ENCODE assay signal across 8 mouse cellular contexts in the genomic region with DNA sequence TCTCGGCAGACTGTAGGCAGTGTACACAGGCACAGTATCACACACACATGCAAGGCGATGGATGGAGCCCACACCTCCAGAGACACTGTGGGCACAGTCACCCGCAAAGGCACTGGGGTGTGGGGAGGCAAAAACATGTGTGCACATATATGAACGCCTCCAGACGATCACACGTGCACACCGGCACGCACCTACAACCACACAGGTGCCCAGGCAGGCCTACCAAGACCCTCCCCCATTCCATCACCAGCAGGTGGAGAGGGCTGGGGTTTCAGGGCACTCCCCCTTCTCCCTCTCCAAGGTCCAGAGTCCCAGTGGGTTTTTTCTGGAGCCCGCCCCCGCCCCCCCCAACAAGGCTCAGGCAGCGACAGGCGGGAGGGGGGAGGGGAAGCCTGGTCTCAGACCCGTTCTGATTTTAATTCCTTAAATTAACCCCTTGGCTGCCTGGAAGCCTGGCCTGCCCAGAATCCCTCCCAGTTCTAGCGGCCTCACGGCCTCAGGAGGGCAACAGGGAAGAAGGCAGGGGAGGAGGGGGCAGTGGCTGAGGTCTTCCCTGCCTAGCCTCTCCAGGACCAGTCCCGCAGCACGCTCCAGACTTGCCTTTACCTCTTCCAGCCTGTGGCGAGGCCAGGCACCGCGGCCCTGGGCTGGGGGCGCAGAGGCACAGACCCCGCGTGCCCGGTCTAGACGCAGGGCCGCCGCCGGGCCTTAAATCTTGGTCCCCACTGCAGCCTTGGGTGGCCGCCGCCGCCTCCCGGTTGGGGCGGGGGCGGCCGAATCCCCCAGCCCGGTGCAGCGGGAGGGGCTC. TPM values are rescaled to one million over a fixed set of nuclear protein-coding genes. Genes with fewer than 3 reads are reported as not detected.
DNase-seq lines count a peak whose midpoint lies in the region; ATAC-seq and TF ChIP-seq lines count a peak whose summit lies in the region.

No protein-coding gene starts in this region.

- 1% methylated on average over 28 of the region's 37 CpGs for WGBS in lung, embryonic 16.5 days
- 2% methylated on average over 32 of the region's 37 CpGs for WGBS in hindbrain, embryonic 16.5 days
- 2% methylated on average over 28 of the region's 37 CpGs for WGBS in midbrain, postnatal 0 days

- peaks cover 20% of the 10 kb centered on the region for H3K27me3 ChIP-seq in lung, embryonic 16.5 days (ENCODE audit: control insufficient read depth, insufficient read depth, low read depth, low read length)
- H3K27me3 ChIP-seq in hindbrain, embryonic 16.5 days (replicated peaks; ENCODE audit: control insufficient read depth, insufficient read depth, low read length): no peaks in the 10 kb centered on the region
- no peaks in the 10 kb centered on the region for H3K27me3 ChIP-seq in midbrain, postnatal 0 days (ENCODE audit: insufficient read depth, low read length)

- peak overlapping the region; percentile 63 for H3K4me3 ChIP-seq in lung, embryonic 16.5 days (ENCODE audit: low read length)
- peak overlapping the region; percentile 87 for H3K4me3 ChIP-seq in hindbrain, embryonic 16.5 days (ENCODE audit: low read length)
- peak overlapping the region; percentile 75 for H3K4me3 ChIP-seq in midbrain, postnatal 0 days (ENCODE audit: low read depth, low read length)

- peak; percentile 8 for DNase-seq in adrenal gland, postnatal 14 days
- DNase-seq in adrenal gland, postnatal 4 days (ENCODE audit: low spot score in 2 of 2): no peak
- DNase-seq in lung, postnatal 36 days: no peak
- DNase-seq in midbrain, postnatal 0 days (ENCODE audit: low spot score): peak; percentile 36
- DNase-seq in adrenal gland, adult 8-10 months: no peak
- no peak for DNase-seq in kidney, adult 18-20 months

- no peaks in the 10 kb centered on the region for H3K36me3 ChIP-seq in lung, embryonic 16.5 days (ENCODE audit: control insufficient read depth, insufficient read depth, low read length)
- H3K36me3 ChIP-seq in hindbrain, embryonic 16.5 days (ENCODE audit: control insufficient read depth, insufficient read depth, low read length): no peaks in the 10 kb centered on the region
- H3K36me3 ChIP-seq in midbrain, postnatal 0 days (ENCODE audit: insufficient read depth, low read length): no peaks in the 10 kb centered on the region

- no peak for TF ChIP-seq CTCF in midbrain, postnatal 0 days (IDR thresholded peaks at IDR 0.05)

- peak overlapping the region; percentile 93 for H3K4me2 ChIP-seq in lung, embryonic 16.5 days (ENCODE audit: low read depth, low read length)
- H3K4me2 ChIP-seq in hindbrain, embryonic 16.5 days (ENCODE audit: low read length): peak overlapping the region; percentile 76
- peak overlapping the region; percentile 76 for H3K4me2 ChIP-seq in midbrain, postnatal 0 days (ENCODE audit: low read depth, low read length, poor library complexity, severe bottlenecking)

- peak; percentile 59 for ATAC-seq in lung, embryonic 16.5 days (ENCODE audit: low read depth)
- ATAC-seq in hindbrain, embryonic 16.5 days: peak; percentile 78
- ATAC-seq in midbrain, postnatal 0 days (ENCODE audit: low FRiP score): peak; percentile 80

- H3K9ac ChIP-seq in lung, embryonic 16.5 days (ENCODE audit: low read length): peak overlapping the region; percentile 65
- H3K9ac ChIP-seq in hindbrain, embryonic 16.5 days (ENCODE audit: low read depth, low read length): peak overlapping the region; percentile 97
- peak overlapping the region; percentile 94 for H3K9ac ChIP-seq in midbrain, postnatal 0 days (replicated peaks; ENCODE audit: low read length, poor library complexity, severe bottlenecking)

- no peaks in the 10 kb centered on the region for H3K9me3 ChIP-seq in lung, embryonic 16.5 days (ENCODE audit: control insufficient read depth, low read length)
- no peaks in the 10 kb centered on the region for H3K9me3 ChIP-seq in hindbrain, embryonic 16.5 days (ENCODE audit: control insufficient read depth, low read length)
- H3K9me3 ChIP-seq in midbrain, postnatal 0 days (ENCODE audit: low read length): no peaks in the 10 kb centered on the region

- no peak overlapping the region for H3K27ac ChIP-seq in lung, embryonic 16.5 days (ENCODE audit: low read length)
- H3K27ac ChIP-seq in hindbrain, embryonic 16.5 days (ENCODE audit: low read depth, low read length): peak overlapping the region; percentile 89
- peak overlapping the region; percentile 94 for H3K27ac ChIP-seq in midbrain, postnatal 0 days (ENCODE audit: low read depth, low read length)

- H3K4me1 ChIP-seq in lung, embryonic 16.5 days (replicated peaks; ENCODE audit: control insufficient read depth, insufficient read depth, low read length): peaks cover 3% of the 10 kb centered on the region; the same call in 1 of the 2 replicates
- H3K4me1 ChIP-seq in hindbrain, embryonic 16.5 days (ENCODE audit: control insufficient read depth, insufficient read depth, low read depth, low read length): peaks cover 11% of the 10 kb centered on the region
- H3K4me1 ChIP-seq in midbrain, postnatal 0 days (ENCODE audit: insufficient read depth, low read length): peaks cover 11% of the 10 kb centered on the region; the same call in 1 of the 2 replicates

RNA-seq across cellular contexts. Expression of gene Fbxo41, which starts 0.5 kb away (rescaled TPM):
- total RNA-seq in adrenal gland, postnatal 14 days (2021): 0.44 and 0.83 TPM in 2 replicates
- total RNA-seq in adrenal gland, postnatal 4 days (2021): 1 to 10 TPM; 2.2 to 2.5 TPM
- polyA plus RNA-seq in lung, embryonic 16.5 days (2015; fragmentation: Nextera tagmentation; extraction: Ambion mirVana): 0.08 and 0.11 TPM in 2 replicates
- polyA plus RNA-seq in hindbrain, embryonic 16.5 days (2015; fragmentation: Nextera tagmentation; extraction: Ambion mirVana): 9.8 and 10.3 TPM in 2 replicates
- total RNA-seq in midbrain, postnatal 0 days (2014; rRNA removed): 58.1 and 67.3 TPM in 2 replicates
- 12.1 and 13.3 TPM in 2 replicates for polyA plus RNA-seq in midbrain, postnatal 0 days (2015; fragmentation: Nextera tagmentation; extraction: Ambion mirVana)
- 1 to 10 TPM in 3 of 4 experiments, under 1 TPM in 1; 0.70 to 1.8 (median 1.5) TPM for total RNA-seq in adrenal gland, adult 8-10 months (2022)

RNA-seq across cellular contexts. Expression of gene Egr4, which starts 11.1 kb away (rescaled TPM):
- total RNA-seq in adrenal gland, postnatal 14 days (2021): 0.26 TPM in 1 of 2 replicates, not detected in the other
- total RNA-seq in adrenal gland, postnatal 4 days (2021): under 1 TPM in 1 of 2 experiments, not detected in 1; 0.20 TPM
- polyA plus RNA-seq in lung, embryonic 16.5 days (2015; fragmentation: Nextera tagmentation; extraction: Ambion mirVana): not detected in 2 replicates
- polyA plus RNA-seq in hindbrain, embryonic 16.5 days (2015; fragmentation: Nextera tagmentation; extraction: Ambion mirVana): not detected in 2 replicates
- total RNA-seq in midbrain, postnatal 0 days (2014; rRNA removed): 0.77 and 0.90 TPM in 2 replicates
- 0.12 and 0.19 TPM in 2 replicates for polyA plus RNA-seq in midbrain, postnatal 0 days (2015; fragmentation: Nextera tagmentation; extraction: Ambion mirVana)
- not detected for total RNA-seq in adrenal gland, adult 8-10 months (2022)

RNA-seq across cellular contexts. Expression of gene Pradc1, which starts 50.5 kb away (rescaled TPM):
- total RNA-seq in adrenal gland, postnatal 14 days (2021): 13.8 and 15.2 TPM in 2 replicates
- total RNA-seq in adrenal gland, postnatal 4 days (2021): 10 to 100 TPM; 14.8 to 17.4 TPM
- polyA plus RNA-seq in lung, embryonic 16.5 days (2015; fragmentation: Nextera tagmentation; extraction: Ambion mirVana): 47.4 and 48.2 TPM in 2 replicates
- 33.2 and 34.9 TPM in 2 replicates for polyA plus RNA-seq in hindbrain, embryonic 16.5 days (2015; fragmentation: Nextera tagmentation; extraction: Ambion mirVana)
- total RNA-seq in midbrain, postnatal 0 days (2014; rRNA removed): 8.6 and 9.7 TPM in 2 replicates
- polyA plus RNA-seq in midbrain, postnatal 0 days (2015; fragmentation: Nextera tagmentation; extraction: Ambion mirVana): 25.3 and 28.2 TPM in 2 replicates
- total RNA-seq in adrenal gland, adult 8-10 months (2022): 10 to 100 TPM; 11.5 to 16.4 (median 13.9) TPM

RNA-seq across cellular contexts. Expression of gene Cct7, which starts 51.0 kb away (rescaled TPM):
- total RNA-seq in adrenal gland, postnatal 14 days (2021): 218 and 224 TPM in 2 replicates
- 100 to 1,000 TPM; 238 to 245 TPM for total RNA-seq in adrenal gland, postnatal 4 days (2021)
- 446 and 448 TPM in 2 replicates for polyA plus RNA-seq in lung, embryonic 16.5 days (2015; fragmentation: Nextera tagmentation; extraction: Ambion mirVana)
- 561 TPM in 2 replicates for polyA plus RNA-seq in hindbrain, embryonic 16.5 days (2015; fragmentation: Nextera tagmentation; extraction: Ambion mirVana)
- 176 and 203 TPM in 2 replicates for total RNA-seq in midbrain, postnatal 0 days (2014; rRNA removed)
- 502 and 505 TPM in 2 replicates for polyA plus RNA-seq in midbrain, postnatal 0 days (2015; fragmentation: Nextera tagmentation; extraction: Ambion mirVana)
- 100 to 1,000 TPM; 236 to 295 (median 271) TPM for total RNA-seq in adrenal gland, adult 8-10 months (2022)

Comparison
In these comparisons a context has a peak if more than half of its experiments do, and no peak if none do; other contexts are left out.
1. DNase-seq: peak in adrenal gland, postnatal 14 days (single experiment) and midbrain, postnatal 0 days (single experiment); none in adrenal gland, postnatal 4 days (0 of 2), lung, postnatal 36 days (single experiment), adrenal gland, adult 8-10 months (single experiment) and kidney, adult 18-20 months (single experiment).
2. RNA of gene Fbxo41, which starts 0.5 kb away (total RNA-seq): 58.1 to 67.3 TPM in midbrain, postnatal 0 days; 2.2 to 2.5 TPM in adrenal gland, postnatal 4 days, 0.70 to 1.8 TPM in adrenal gland, adult 8-10 months and 0.44 to 0.83 TPM in adrenal gland, postnatal 14 days; every median in the first group is over 10 times any median in the second.
3. Peak in every context shown above with its lines, with median percentiles within 50 percentile points of each other: ATAC-seq, H3K4me2 ChIP-seq, H3K4me3 ChIP-seq and H3K9ac ChIP-seq.